Mouse (Mus musculus) ES-E14 (cell line): ENCODE measurements around the gene Zbtb7b.

ENCODE experiments used
- CHD2 ChIP-seq: IDR thresholded peaks from 2 replicates; pipeline ENCODE4 v1.6.1; 2014; ENCODE audit warnings: mild to moderate bottlenecking, low read depth, low read length, inconsistent platforms
- HCFC1 ChIP-seq: IDR thresholded peaks from 2 replicates; pipeline ENCODE4 v1.6.1; 2012; ENCODE audit warnings: low read length, inconsistent platforms, borderline replicate concordance; ENCODE audit not compliant: insufficient read depth
- ZC3H11A ChIP-seq: IDR thresholded peaks from 2 replicates; pipeline ENCODE4 v1.6.1; 2012; ENCODE audit warnings: low read depth, mild to moderate bottlenecking, inconsistent platforms, low read length, borderline replicate concordance

GRCm38 (mm10) chr3:89421002-89421774, 26.6 kb upstream of the Zbtb7b start:
- TF ChIP-seq HCFC1 (no peak), ZC3H11A (no peak), CHD2 (no peak)
